In the genomic region with DNA sequence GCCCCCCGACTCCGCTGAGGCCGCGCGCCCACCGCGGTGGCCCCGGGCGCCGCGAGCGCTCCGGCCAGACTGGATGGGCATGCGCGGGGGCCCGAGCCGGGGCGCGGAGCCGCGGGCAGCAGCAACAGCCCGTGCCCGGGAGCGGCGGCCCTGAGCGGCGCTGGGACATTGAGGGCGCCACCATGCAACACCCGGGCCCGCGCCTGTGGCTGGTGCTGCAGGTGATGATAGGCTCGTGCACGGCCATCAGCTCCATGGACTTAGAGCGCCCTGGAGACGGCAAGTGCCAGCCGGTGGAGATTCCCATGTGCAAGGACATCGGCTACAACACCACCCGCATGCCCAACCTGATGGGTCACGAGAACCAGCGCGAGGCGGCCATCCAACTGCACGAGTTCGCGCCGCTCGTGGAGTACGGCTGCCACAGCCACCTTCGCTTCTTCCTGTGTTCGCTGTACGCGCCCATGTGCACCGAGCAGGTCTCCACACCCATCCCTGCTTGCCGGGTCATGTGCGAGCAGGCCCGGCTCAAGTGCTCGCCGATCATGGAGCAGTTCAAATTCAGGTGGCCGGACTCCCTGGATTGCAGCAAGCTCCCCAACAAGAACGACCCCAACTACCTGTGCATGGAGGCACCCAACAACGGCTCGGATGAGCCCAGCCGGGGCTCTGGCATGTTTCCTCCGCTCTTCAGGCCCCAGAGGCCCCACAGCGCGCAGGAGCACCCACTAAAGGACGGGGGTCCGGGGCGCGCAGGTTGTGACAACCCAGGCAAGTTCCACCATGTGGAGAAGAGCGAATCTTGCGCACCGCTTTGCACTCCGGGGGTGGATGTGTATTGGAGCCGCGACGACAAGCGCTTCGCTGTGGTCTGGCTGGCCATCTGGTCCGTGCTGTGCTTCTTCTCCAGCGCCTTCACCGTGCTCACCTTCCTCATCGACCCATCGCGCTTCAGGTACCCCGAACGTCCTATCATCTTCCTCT, we compare ENCODE assay signal across 8 mouse cellular contexts. TPM values are rescaled to one million over a fixed set of nuclear protein-coding genes. Genes with fewer than 3 reads are reported as not detected.
A peak's percentile ranks its signal among the peaks of the same experiment; 100 is the strongest.
DNase-seq lines count a peak whose midpoint lies in the region; ATAC-seq and TF ChIP-seq lines count a peak whose summit lies in the region.

No protein-coding gene starts in this region.

- no peak for TF ChIP-seq CTCF in cortical plate, adult 2 months (IDR thresholded peaks at IDR 0.05; ENCODE audit: extremely low read depth, insufficient read depth, low read length)

- H3K9ac ChIP-seq in lung, embryonic 15.5 days, result peak overlapping the region; percentile 51
- peak overlapping the region; percentile 49 for H3K9ac ChIP-seq in forebrain, embryonic 16.5 days (replicated peaks; ENCODE audit: low read depth, low read length)
- peak overlapping the region; percentile 65 for H3K9ac ChIP-seq in limb, embryonic 15.5 days
- peak overlapping the region; percentile 39 for H3K9ac ChIP-seq in stomach, embryonic 15.5 days

- no peak for TF ChIP-seq POLR2A in cortical plate, adult 2 months (IDR thresholded peaks at IDR 0.05; ENCODE audit: extremely low read depth, insufficient read depth, low read length)

- H3K27me3 ChIP-seq in lung, embryonic 15.5 days, result peaks cover 52% of the 10 kb centered on the region
- H3K27me3 ChIP-seq in forebrain, embryonic 16.5 days (replicated peaks; ENCODE audit: control insufficient read depth, insufficient read depth, low read length), result peaks cover 72% of the 10 kb centered on the region
- H3K27me3 ChIP-seq in limb, embryonic 15.5 days, result peaks cover 35% of the 10 kb centered on the region
- peaks cover 59% of the 10 kb centered on the region for H3K27me3 ChIP-seq in stomach, embryonic 15.5 days (replicated peaks)

- peak; percentile 23; the same call in 1 of the 2 replicates for ATAC-seq in lung, embryonic 15.5 days (ENCODE audit: borderline replicate concordance, extremely low read depth, low FRiP score, low TSS enrichment)
- ATAC-seq in forebrain, embryonic 16.5 days, result peak; percentile 41
- no peak for ATAC-seq in limb, embryonic 15.5 days (ENCODE audit: insufficient number of reproducible peaks, low FRiP score, low TSS enrichment, low read depth)
- peak; percentile 38; the same call in 1 of the 2 replicates for ATAC-seq in stomach, embryonic 15.5 days (ENCODE audit: insufficient read depth, low FRiP score, low read depth)

- under 1% methylated on average over 78 of the region's 87 CpGs for WGBS in lung, embryonic 15.5 days
- under 1% methylated on average over 76 of the region's 87 CpGs for WGBS in forebrain, embryonic 16.5 days
- WGBS in limb, embryonic 15.5 days, result under 1% methylated on average over 76 of the region's 87 CpGs
- WGBS in stomach, embryonic 15.5 days, result under 1% methylated on average over 81 of the region's 87 CpGs

- no peaks in the 10 kb centered on the region for H3K36me3 ChIP-seq in lung, embryonic 15.5 days
- no peaks in the 10 kb centered on the region for H3K36me3 ChIP-seq in forebrain, embryonic 16.5 days (ENCODE audit: control insufficient read depth, insufficient read depth)
- no peaks in the 10 kb centered on the region for H3K36me3 ChIP-seq in limb, embryonic 15.5 days
- no peaks in the 10 kb centered on the region for H3K36me3 ChIP-seq in stomach, embryonic 15.5 days

- H3K4me2 ChIP-seq in lung, embryonic 15.5 days, result peak overlapping the region; percentile 98
- H3K4me2 ChIP-seq in forebrain, embryonic 16.5 days (ENCODE audit: low read length), result peak overlapping the region; percentile 97
- peak overlapping the region; percentile 95 for H3K4me2 ChIP-seq in limb, embryonic 15.5 days
- H3K4me2 ChIP-seq in stomach, embryonic 15.5 days, result peak overlapping the region; percentile 96

- peaks cover 49% of the 10 kb centered on the region for H3K4me1 ChIP-seq in lung, embryonic 15.5 days
- no peaks in the 10 kb centered on the region for H3K4me1 ChIP-seq in cortical plate, adult 2 months (ENCODE audit: control insufficient read depth, insufficient read depth, low read length)
- H3K4me1 ChIP-seq in forebrain, embryonic 16.5 days (replicated peaks; ENCODE audit: control insufficient read depth, insufficient read depth, low read length), result peaks cover 42% of the 10 kb centered on the region
- H3K4me1 ChIP-seq in limb, embryonic 15.5 days, result peaks cover 64% of the 10 kb centered on the region
- H3K4me1 ChIP-seq in stomach, embryonic 15.5 days, result peaks cover 29% of the 10 kb centered on the region

- no peaks in the 10 kb centered on the region for H3K9me3 ChIP-seq in lung, embryonic 15.5 days
- no peaks in the 10 kb centered on the region for H3K9me3 ChIP-seq in forebrain, embryonic 16.5 days (ENCODE audit: control insufficient read depth, low read length)
- H3K9me3 ChIP-seq in limb, embryonic 15.5 days, result no peaks in the 10 kb centered on the region
- no peaks in the 10 kb centered on the region for H3K9me3 ChIP-seq in stomach, embryonic 15.5 days

- no peak for DNase-seq in lung, postnatal 36 days
- DNase-seq in gastrocnemius, postnatal 25 days, result no peak
- no peak for DNase-seq in right cerebral cortex, postnatal 4 days

- peak overlapping the region; percentile 64 for H3K4me3 ChIP-seq in lung, embryonic 15.5 days
- H3K4me3 ChIP-seq in cortical plate, adult 2 months (ENCODE audit: insufficient read depth, low read length), result peak overlapping the region; percentile 26; the same call in 1 of the 2 replicates
- peak overlapping the region; percentile 54 for H3K4me3 ChIP-seq in forebrain, embryonic 16.5 days (replicated peaks; ENCODE audit: low read length)
- H3K4me3 ChIP-seq in limb, embryonic 15.5 days, result peak overlapping the region; percentile 74
- H3K4me3 ChIP-seq in stomach, embryonic 15.5 days (replicated peaks), result peak overlapping the region; percentile 61

- peak overlapping the region; percentile 25; the same call in 1 of the 2 replicates for H3K27ac ChIP-seq in lung, embryonic 15.5 days
- H3K27ac ChIP-seq in cortical plate, adult 2 months (ENCODE audit: insufficient read depth, low read length), result no peak overlapping the region
- no peak overlapping the region for H3K27ac ChIP-seq in forebrain, embryonic 16.5 days (ENCODE audit: low read length)
- peak overlapping the region; percentile 89 for H3K27ac ChIP-seq in limb, embryonic 15.5 days
- peak overlapping the region; percentile 48; the same call in 1 of the 2 replicates for H3K27ac ChIP-seq in stomach, embryonic 15.5 days

RNA-seq across cellular contexts. Expression of a gene that starts 0.7 kb away (rescaled TPM):
- 0.98 and 1.0 TPM in 2 replicates for polyA plus RNA-seq in lung, embryonic 15.5 days (2015; fragmentation: Nextera tagmentation; extraction: Ambion mirVana)
- polyA plus RNA-seq in cortical plate, adult 2 months (2012; rRNA removed), result 1.9 TPM in 2 replicates
- 0.38 and 0.52 TPM in 2 replicates for polyA plus RNA-seq in forebrain, embryonic 16.5 days (2015; fragmentation: Nextera tagmentation; extraction: Ambion mirVana)
- polyA plus RNA-seq in limb, embryonic 15.5 days (2015; fragmentation: Nextera tagmentation; extraction: Ambion mirVana), result 5.9 and 7.7 TPM in 2 replicates
- 0.95 and 1.8 TPM in 2 replicates for polyA plus RNA-seq in stomach, embryonic 15.5 days (2015; fragmentation: Nextera tagmentation; extraction: Ambion mirVana)
- 1 to 10 TPM; 3.3 to 4.2 TPM for total RNA-seq in gastrocnemius, postnatal 25 days (2021)

Comparison
In these comparisons a context has a peak if more than half of its experiments do, and no peak if none do; other contexts are left out.
1. H3K27ac ChIP-seq: peak in lung, embryonic 15.5 days (single experiment), limb, embryonic 15.5 days (single experiment) and stomach, embryonic 15.5 days (single experiment); none in cortical plate, adult 2 months (single experiment) and forebrain, embryonic 16.5 days (single experiment).
2. Peak in every context shown above with its lines, with median percentiles within 50 percentile points of each other: H3K4me2 ChIP-seq, H3K4me3 ChIP-seq and H3K9ac ChIP-seq.